Mouse (Mus musculus) retina, postnatal 1 day (tissue): ENCODE results near the gene Hmgb4.

Source experiments
- DNase-seq: peaks from one replicate; pipeline ENCODE4 v3.0.0-alpha.2; 2012

Hmgb4 gene

DNA sequence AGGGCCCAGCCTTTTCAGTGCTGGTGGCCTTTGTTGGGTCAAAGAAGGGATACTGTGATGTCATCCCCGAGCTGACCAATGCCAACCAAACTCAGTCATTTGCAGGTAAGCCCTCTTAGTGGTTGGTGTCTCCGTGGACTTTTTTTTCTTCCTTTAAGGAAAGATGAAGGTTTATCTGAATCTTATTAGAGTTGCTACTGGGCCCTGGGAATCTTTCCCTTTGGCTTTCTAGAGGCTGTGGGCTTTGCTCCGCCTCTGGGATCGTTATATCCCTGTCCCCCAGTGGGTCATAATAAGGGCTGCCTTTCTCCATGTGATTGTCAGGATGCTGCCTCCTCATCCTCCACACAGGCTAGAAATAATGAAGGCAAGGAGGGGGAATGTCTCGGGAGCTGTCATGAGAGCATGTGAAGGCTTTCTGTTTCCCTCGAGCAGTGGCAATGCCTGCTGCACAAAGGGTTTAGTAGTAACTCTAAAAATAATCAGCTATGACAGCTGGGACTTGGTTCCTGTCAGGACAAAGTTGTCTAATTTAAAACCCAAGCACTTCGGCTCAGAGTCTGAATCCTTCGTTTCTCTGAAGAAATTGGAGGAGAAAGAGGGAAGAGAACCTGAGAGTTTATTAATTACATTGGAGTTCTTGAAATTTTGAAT lies at the start of gene Hmgb4:
TSS of gene Hmgb4 (minus strand) at position 51 of the 654 bp plus-strand sequence.
- DNase-seq: peak; percentile 34

DNA sequence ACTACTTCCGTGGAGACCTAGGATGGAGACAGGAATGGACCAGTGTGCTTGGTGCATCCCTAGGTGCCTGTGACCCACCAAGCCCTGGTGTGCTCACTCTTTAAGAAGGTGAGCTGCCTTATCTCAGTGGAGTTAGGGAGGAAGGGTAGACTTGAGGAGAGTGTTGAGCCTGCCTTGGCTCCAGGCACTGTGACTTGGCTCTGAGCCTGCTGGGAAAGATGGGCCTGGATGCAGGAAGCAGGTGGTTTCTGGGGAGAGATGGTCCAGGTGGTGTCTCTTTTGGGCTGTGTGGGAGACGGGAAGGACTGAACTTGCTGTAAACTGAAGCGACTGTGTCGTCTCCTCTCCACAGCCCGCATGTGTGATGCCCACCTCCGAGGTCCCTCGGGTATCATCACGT lies 45.3 kb upstream of the Hmgb4 start:
- no peak for DNase-seq

DNA sequence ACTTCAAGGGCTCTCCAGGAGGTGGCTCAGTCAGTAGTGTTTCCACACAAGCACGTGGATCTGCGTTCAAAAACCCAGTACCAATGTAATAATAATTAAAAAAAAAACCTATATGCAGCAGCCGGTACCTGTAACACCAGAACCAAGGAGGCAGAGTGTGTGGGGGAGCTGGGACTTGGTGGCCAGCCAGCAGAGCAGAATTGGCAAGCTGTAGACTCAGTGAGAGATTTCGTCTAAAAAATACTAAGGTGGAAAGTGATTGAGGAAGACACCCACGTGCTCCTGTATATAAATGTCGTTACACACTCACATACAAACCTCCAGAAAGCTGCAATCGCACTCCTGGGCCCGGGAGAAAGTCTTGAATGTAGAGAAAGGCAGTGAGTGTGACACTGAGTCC lies 43.3 kb upstream of the Hmgb4 start:
- no peak for DNase-seq

DNA sequence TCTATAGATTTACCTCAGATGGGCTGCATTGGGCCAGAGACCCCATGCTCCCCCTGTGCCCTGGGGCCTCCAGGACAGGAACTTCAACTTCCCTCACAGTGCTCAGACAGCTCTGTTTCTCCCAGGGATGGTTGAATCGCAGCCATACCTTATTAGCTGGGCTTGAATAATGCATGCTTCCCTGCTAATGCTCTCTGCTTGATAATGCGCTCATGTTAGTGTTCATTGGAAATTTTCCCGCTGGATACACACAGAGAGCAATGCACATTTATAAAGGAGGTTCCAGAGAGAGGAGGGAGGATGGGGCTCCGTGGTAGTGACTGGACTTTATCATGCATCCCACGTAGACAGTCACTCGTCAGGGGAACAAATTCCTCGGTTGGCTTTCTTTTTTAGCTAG lies 27.3 kb upstream of the Hmgb4 start:
- DNase-seq: peak; percentile 13

DNA sequence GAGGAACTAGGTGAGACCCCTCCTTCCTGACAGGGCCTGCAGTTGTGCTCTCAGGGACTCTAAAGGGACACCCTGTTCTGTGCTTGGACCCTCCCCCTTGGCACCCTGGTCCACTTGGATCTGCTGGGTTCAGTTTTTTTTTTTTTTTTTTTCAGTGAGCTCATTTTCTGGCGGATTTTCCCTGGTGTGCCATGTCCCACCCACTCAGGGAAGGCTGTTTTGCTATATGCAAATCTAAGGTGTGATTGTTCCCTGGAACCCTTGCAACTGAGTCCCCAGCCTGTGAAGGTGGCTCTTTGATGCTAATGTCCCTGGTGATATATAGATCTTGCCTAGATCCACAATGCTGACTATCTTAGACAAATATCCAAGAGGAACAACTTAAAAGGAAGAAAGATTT lies 24.3 kb upstream of the Hmgb4 start:
- DNase-seq: no peak

DNA sequence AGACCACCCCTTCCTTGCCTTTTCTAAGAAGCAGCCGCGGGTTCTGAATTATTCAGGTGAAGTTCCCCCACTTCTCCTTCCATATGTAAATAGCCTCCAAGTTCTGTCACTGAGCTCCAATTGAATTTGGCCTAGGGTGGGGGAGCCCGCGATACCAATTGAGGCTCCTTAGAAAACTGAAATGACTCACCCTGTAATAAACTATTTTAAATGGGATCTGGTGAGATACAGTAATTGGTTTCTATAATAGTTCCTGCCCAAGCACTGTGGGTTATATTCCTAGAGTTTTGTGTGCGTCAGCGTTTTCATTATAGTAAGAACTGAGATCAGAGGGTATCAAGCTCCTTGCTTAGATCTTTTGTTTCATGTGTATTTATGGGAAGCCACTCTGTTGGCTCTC lies 14.8 kb upstream of the Hmgb4 start:
- DNase-seq: no peak

DNA sequence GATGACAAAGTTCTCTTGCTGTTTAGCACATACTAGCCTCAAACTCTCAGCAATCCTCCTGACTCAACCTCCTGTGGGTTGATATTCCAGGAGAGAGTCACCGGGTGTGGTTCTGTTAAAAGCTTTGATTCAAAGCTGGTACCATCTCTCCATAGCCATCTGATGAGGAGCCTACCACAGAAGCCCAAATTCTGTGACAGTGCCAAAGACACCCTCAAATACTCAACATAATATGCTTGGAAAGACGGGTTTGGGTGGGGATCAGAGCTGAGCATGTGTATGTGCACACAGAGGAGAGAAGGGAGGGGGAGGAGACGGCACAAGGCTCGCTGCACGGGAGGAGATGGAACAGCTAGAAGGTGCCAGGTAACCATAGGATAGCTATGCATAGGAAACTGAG lies 14.4 kb upstream of the Hmgb4 start:
- no peak for DNase-seq

DNA sequence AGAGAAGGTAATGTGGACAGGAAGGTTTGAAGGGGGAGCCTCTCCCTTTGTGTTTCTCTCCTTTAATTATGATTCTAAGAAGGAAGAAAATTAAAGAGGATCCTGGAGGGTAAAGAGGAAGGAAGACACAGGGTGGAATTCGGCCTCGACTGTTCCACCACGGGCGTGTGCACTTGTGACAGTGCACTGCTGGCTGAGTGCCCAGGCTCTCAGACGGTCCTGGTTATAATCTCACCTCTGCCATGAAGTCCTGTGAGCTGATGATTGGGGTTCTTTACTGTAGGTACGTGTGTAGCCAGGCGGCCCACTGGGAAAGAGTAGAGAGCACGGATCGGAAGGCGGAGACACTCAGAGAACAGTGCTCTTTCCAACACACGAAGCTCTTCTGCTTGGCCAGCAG lies 12.4 kb upstream of the Hmgb4 start:
- DNase-seq: no peak

DNA sequence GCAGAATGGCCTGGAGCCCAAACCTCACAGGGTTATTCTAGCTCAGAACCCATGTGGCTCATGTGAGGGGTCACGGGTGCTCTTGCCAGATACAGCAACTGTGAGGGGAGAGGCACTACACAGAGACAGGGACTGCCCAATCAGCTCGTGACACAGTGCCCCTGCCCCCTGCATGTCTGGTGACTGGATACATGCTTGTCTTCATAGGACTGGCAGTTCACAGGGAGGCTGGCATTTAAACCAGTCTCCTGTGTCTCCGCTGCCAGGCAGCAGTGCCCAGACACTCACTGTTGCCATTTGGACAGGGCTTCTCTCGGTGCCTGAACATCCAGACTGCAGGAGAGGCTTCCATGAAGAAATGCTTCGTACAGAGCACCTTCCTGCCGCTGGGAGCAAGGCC lies 11.7 kb upstream of the Hmgb4 start:
- DNase-seq: no peak

DNA sequence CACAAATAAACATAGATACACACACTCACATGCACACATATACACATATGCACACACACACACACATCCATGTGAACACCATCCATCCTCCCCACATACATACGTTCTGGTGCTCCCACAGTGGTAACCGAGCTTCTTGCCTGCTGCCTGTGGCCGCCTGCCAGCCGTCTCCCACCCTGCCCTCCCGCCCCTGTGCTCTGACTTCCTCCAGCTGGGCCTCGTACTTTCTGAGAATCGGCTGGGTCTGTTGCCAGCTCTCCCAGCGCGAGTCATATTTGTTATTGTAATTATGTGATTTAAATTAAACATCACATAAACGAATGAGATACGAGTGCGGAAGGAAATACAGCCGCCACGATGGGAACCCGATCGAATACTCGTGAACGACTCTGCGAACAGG lies 10.2 kb upstream of the Hmgb4 start:
- DNase-seq: no peak

DNA sequence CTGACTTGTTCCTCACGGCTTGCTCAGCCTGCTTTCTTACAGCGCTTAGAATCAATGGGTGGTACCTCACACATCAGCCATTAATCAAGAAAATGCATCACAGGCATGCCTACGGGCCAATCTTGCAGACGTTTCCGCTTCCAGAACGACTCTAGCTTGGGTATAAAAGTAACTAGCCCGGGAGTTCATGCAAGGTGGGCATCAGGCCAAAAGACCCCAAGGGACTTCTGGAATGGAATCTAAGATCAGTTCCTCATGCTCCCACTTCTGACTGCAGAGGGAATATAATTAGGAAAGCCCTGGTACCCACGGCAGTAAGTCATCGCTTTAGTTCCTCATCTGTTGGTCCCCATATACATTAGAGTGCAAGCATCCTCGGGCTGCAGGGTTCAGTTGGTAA lies 9.4 kb upstream of the Hmgb4 start:
- no peak for DNase-seq

DNA sequence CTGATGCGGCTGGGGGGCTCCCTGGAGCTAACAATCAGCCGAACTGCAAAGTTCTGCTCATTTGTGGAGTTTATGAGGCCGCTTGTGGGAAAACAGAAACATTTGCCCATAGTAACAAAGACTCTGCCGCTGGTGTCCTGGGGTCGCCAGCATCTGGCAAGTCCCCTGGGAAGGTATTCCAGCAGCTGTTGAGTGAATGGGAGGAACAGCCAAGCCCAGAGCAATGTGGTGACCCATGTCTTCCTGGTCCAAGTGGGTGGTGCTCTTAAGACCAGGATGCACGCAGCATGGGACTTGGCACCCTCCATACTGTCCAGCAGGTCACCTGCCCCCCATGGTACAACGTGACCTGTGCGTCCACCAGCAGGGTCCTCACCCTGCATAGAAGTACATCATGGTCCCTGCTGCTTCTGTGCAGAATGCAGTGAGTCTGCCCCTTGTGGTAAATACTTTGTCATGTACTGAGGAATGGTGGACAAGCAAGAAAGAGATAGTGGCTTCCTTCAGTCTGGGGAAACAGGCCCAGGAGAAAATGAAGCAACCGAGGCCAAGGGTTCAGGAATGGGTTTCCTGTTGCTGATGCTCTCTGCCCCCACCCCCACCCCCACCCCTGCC lies 8.6 kb upstream of the Hmgb4 start:
- DNase-seq: no peak

DNA sequence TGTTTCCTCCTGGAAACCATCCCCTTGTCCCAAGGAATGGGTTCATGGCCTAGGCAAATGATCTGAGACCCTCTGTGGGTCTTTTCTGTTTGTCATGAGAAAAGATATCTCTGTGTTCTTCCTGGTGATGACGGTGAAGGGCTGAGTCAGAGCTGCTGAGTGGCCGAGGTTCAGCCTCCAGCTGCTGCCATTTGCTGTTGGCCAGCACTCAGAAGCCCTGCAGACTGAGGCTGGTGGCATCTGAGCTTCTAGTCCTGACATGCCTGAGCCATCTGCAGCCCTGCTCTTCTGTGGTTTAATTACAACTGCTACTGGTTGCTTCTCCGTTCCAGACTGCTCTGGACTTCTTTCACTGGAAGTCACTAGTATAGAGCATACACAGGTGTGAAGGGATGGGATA lies 4.6 kb upstream of the Hmgb4 start:
- no peak for DNase-seq

DNA sequence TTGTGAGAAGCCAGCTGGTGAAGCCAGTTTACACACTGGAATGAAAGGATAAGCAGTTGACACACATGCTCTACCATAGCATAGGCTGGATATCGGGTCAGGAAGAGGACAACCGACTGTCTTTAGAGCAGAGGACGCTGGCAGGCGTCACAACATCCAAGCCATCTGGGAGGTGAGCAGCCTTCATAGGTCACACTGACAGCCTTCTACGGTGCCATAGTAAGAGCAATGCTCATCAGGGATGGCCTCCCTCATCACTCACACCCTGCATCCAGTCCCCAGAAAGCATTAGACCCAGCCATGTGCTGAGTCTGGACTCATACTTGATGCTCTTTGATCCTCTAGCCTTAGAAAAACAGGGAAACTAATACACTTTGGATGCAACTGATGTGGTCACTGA lies 3.7 kb upstream of the Hmgb4 start:
- DNase-seq: no peak

DNA sequence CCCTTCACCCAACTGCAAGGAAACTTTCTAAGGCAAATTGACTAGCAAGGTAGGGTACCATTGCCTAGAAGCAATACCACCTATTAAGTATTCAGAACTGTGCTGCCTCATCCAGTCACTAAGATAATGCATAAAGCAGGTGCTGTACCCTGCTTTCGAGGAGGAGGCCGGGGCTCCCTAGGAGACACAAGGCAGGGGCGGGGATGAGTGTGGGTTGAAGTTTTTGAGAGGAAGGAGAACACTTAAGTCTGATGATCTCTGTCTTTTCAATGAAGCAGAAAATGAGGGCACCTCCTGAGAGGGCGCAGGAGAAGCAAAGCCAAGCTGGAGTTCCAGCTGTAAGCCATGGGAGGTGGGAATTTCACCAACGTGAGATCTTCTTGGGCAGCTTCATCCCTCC lies 1.5 kb downstream of the Hmgb4 start:
- no peak for DNase-seq

DNA sequence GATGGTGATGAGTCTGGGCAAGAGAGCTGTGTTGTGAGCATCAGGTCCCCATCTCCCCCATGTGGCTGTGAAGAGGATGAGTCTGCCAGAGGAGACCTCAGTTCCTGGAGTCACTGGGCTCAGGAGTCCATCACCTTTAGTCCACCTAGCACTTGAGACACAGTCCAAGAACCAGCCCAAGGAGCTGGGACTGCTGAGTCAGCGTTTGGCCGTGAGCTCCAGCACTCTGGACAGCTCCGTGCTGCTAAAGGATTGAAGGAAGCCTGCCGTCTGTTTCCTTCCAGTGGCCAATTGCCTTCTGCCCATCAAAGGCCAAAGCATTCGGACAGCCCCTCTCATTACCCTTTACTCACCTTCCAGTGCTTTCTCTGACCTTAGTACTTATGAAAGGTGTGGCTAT lies 12.1 kb downstream of the Hmgb4 start:
- DNase-seq: peak; percentile 56

DNA sequence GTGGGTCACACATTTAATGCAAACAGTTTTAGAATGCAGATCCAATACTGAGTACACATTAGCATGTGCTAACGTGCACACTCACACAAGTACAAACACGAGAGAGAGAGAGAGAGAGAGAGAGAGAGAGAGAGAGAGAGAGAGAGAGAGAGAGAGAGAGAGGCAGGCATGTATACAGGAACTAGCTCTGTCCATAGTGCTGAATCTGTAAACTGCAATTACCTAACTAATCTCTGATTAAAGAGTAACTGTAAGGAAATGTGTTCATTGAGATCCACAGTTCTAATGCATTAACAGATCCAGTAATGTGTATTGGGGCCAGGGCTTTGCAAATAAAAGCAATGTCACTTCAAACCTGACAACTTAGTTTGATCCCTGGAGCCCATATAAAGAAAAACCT lies 15.6 kb downstream of the Hmgb4 start:
- DNase-seq: no peak

DNA sequence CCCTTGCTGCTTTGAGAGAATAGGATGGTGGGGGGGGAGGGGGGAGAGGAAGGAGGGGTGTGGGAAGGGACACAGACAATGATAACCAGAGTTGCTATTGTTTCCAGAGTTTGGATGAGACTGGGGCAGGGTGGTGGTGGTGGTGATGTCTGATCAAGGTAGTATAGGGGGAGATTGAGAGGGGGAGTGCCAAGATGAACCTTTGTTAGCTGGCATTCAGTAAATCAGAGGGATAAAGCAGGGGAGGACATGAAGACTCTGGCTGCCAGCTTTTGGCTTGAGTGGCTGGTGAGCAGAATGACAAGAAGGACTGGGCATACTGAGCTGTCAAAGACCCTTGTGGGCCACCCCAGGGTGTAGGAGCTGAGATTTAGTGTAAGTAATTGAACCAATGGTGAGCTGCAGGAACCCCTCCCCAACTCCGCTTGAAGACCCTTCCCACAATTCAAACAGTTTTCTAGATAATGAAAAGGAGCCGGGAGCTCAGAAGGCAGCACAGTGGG lies 18.9 kb downstream of the Hmgb4 start:
- DNase-seq: no peak

DNA sequence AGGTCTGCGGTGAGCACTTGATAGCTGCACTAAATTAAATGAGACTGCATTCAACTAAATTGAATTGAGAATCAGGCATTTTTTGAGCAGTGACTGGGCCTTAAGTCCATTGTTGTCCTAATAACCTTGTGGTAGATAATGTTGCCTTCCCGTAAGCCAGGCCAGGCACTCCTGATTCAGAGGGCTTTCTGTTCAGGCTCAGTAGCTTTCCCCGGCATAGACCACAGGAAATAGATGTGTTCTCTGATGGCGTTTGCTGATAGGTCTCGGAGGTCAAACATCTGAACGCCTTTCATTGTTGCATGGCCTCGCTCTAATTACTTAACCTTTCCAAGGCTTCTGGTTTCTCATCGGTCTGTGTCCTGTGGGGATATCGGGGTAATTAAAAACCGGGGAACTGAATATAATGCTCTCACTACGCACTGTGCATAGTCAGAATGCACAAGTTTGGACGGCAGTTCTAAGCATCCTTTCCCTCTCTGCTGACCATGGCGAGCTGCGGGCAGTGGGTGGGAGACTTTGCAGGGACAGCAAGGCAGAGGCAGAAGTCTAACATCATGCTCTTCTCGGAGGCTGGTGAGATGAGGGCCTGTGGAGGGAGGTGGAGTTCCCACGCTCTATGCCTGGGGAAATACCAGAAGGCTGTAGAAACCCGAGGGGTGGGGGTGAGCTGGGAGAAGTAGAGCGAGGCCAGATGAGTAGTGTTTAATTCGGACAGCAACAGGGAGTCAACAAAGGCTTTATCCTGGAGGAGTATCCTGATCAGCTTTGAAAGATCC lies 19.5 kb downstream of the Hmgb4 start:
- DNase-seq: peak; percentile 75

DNA sequence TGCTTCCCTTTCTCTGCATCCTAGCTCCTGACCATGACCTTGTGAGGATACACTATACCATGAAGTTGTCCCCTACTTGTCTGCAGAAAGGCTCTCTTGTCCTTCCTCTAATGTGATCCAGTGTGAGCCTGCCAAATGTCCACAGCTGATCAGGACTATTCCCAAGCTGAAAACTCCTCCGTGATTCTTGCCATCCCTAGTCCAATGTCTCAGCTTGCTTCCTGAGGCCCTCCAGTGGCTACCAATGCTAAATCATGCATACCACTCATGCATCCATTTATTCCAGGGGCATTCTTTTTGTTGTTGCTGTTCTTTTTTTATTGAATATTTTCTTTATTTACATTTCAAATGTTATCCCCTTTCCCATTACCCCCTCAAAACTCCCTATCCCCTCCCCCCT lies 21.6 kb downstream of the Hmgb4 start:
- no peak for DNase-seq

DNA sequence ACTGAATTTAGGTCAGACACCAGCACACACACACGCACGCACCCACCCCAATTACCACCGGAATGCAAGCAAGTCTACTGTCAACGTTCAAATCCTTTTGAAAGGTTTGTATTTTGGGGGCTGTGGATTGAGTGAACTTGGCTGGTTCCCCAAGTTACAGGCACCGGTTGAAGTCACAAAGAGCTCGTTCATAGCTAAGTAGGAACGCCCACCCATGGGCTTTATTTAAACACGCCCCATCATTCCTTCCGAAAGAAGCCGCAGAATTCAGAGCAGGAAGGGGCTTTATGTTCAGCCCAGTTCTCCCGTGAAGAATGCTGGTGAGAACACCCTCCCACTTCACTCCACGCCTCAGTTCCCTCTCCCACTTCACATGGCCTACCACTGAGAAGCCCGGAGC lies 27.3 kb downstream of the Hmgb4 start:
- DNase-seq: no peak

DNA sequence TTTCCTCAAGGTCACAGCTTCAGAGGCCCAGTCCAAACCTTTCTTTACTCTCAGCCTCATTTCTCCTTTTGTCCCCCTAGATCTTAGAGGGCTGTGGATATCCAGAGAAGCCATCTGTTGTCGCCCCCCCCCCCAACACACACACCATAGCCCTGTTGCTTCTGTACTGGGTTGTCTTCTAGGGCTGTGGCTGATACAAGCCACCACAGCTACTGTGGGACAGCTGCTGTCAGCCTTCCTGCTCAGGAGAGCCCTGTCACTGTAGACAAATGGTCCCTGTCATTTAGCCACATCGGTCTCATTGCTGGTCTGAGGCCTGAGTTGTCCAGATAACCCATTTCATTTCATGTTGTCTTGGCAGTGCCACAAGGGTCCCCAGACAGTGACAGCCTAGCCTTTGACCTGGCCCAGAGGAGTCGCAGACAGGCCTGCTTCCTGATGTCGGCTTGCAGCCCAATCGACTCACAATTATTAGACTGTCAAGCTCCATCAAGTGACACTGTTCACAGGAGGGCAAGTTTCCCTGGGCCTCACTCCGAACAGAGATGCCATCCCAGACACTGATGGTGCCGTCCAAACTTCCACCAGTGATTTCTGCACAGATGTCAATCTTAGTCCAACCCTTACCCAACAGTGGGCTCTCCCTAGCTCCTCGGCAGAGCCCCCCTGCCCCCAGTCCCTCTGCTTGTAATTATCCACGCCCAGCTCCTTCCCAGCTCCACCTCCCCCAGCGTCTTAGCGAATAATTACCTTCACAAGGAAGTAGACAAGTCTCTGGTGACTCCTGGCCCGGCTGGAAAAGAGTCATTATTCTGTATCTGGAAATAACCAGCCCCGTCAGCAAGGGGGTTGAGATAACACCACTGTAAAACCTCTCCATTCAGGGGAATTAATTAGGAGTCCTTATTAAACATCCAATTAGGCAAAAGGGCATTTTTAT lies 33.1 kb downstream of the Hmgb4 start:
- peak; percentile 23 for DNase-seq

DNA sequence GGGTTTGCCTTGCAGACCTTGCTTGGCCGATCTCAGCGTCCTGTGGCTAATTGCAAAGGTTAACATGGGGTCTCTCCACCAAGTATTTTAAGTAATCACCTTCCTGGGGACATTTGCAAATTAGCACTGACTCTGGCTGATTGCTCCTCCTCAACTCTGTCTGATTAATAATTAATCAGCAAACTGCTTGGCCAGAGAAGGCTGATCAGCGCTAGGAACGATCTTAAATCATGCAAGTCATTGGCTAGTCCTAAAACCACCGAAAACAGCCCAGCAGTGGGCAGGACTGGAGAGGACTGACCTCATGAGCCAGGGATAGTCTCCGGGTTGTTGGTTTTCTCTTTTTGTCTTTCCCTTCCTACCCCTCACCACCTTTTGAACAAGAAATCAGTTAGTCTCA lies 36.3 kb downstream of the Hmgb4 start:
- DNase-seq: no peak
